Mouse (Mus musculus): ENCODE measurements around the gene Fbxo24.
A peak's percentile ranks its signal among the peaks of the same experiment; 100 is the strongest.

Fbxo24 gene

DNA sequence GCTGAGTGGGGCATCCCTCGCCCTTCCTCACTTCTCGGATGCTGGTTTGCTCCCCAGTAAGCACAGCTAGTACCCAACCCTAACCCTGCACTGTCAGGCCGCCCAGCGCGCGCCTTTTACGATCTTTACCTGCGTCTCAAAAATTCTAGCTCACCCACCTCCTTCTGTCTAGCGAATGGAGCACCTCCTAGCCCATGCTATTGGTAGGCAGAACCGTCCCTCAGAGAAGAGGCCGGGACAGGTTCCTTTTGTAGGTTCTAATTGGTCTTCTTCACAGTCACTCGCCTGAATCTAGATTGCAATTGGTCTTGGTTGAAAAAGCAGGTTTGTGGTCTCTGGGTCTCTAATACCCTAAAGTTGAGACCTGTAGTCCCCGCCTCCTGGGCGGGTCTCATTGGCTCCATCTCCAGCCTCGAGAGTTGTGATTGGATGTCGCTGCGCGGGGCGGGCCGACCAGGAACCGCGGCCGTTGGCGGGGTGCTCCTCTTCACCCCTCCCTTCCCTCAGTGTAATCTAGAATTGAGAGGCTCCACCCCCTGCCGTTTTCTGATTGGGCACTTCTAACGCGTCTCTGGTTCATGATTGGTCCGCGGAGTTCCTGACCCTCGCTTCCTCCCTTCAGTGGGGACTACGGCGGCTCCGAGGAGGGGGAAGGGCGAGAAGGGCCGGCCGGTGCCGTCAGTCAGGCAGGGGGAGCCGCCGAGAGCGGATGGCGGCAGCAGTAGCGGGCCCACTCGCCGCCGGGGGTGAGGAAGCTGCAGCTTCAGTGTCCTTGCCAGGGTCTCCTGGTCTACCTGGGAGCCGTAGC is at the start of gene Fbxo24, which contains the start of the genes Lrch4 and Gm20605:
TSS of gene Fbxo24 (minus strand) at position 505 of the 808 bp plus-strand sequence.
TSS of gene Lrch4 (plus strand) at position 624 of the 808 bp plus-strand sequence.
TSS of gene Gm20605 (plus strand) at position 678 of the 808 bp plus-strand sequence.
- peak; percentile 100 for DNase-seq

- peak; percentile 37 for DNase-seq
Measured at GRCm38 (mm10) chr5:137677859-137678258, 49.1 kb upstream of the Fbxo24 start.

DNA sequence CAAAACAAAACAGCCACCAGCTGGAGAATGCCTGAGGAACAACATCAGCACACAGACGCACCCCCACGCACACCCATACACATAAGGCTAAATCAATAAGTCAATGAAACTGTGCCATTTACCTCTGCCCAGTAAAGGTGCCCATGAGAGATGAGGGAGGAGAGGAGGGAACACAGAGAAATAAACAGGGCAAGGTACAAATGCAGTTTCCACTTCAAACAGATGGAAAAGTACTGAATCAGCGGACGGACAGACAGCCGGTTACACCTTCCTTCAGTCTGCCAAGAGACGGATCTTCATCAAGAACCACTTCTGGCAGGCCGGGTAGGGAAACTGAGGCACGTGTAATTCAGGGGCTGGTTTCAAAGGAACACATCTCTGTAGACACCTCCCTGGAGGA is 46.0 kb upstream of the Fbxo24 start:
- DNase-seq = no peak

GRCm38 (mm10) chr5:137673015-137673414 is 44.2 kb upstream of the Fbxo24 start:
- DNase-seq = no peak

DNA sequence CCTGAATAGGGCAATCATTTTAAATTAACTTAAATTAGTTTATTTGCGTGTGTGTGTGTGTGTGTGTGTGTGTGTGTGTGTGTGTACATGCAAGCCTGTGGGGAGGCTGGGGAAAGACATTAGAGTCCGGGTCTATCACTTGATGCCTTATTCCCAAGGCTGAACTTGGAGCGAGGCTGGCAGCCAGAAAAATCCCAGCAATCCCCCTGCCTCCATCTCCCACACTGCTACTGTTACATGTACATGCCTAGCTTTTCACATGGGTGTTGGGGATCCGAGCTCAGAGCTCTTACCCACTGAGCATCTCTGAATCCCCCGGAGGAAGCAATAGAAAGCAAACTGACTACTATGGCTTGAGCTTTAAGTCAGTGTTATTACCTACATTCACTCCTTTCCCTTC is 43.6 kb upstream of the Fbxo24 start:
- DNase-seq = no peak

DNA sequence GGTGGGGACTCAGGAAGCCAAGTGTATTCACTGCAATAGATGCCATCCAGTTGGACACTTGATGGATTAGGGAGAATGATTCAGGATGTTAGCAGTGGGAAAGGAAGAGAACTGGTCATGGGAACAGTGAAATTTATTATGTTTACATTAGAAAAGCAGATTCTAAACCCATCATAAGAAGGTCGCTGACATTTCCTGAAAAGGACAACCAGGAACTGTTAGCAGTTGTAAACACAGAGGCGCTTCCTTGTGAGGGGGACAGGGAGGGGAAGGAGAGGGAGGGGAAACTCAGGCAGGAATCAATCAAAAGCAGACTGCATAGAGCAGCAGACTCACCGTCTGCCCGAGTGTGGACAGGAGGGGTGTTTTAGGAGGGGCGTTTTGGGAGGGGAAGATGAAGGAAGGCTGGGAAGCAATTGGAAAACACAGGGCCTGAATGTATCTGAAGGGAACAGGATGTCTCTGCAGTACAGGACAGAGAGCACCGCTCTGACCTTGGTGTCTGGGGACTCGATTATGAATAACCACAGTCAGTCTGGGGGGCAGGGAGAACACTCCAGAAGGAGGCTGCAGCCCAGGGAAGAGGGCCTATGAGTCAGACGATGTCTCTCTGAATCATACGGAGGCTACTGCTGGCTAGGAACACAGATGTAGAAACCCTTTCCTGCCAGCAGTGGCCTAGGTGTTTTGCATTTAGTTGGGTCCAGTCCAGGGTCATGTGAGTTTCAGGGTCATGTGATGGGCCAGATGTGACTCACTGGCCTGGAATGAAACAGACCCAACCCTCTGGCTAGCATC is 42.8 kb upstream of the Fbxo24 start:
- DNase-seq = no peak

DNA sequence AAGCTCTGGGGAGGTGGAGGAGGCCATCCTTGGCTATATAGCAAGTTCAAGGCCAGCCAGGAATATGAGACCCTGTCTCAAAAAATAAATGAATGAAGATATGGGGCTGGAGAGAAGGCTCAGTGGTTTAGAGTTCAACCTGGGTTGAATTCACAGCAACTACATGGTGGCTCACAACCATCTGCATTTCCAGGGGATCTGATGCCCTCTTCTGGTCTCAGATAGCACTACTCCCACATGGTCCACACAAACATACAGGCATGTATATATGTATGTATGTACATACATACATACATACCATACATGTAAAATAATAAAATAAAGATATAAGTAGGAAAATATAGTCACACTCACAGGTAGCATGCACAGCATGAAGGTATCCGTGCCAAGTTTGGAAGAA is 41.4 kb upstream of the Fbxo24 start:
- no peak for DNase-seq

DNA sequence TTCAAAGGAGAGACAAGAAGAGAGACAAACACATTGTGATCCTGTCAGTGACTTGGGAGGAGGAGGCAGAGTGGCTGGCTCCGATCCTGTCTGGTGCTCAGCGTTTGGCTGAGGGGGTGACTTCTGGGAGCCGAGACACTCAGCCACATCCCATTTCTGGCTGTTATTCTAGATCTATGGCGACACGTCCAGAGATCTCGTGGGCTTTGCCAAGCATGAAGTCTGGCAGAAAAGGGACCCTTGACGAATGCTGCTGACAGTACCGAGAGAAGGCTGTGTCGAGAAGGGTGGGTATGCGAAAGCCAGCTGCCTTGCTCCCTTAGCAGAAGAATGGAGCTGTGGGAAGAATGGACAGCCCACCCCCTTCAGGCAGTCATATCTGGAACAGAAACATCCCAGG is 40.2 kb upstream of the Fbxo24 start:
- no peak for DNase-seq

GRCm38 (mm10) chr5:137663057-137663456 is 34.3 kb upstream of the Fbxo24 start:
- no peak for DNase-seq

- peak; percentile 37 for DNase-seq
Measured at GRCm38 (mm10) chr5:137660064-137660688, 31.4 kb upstream of the Fbxo24 start.

GRCm38 (mm10) chr5:137656977-137657376 is 28.2 kb upstream of the Fbxo24 start:
- peak; percentile 77 for DNase-seq

- no peak for DNase-seq
Measured at GRCm38 (mm10) chr5:137654746-137655145, 25.9 kb upstream of the Fbxo24 start.

DNA sequence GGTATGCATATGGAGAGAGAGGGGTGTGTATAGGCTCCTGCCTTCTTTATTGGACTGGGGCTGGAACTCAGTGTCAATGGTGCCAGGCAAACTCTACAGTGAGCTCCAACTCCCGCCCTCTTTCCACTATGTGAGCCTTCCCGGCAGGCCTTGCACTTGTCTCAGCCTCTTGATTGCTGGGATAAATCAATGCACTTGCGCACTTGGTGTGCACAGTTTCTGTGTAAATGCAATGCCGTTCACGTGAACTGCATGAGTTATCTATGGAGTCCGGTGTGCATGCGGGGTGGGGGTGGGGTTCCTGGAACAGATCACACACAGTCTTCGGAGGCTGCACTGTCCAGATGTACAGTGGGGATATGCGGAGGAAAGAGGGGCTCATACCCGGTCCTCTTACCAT is 24.6 kb upstream of the Fbxo24 start:
- DNase-seq = no peak

DNA sequence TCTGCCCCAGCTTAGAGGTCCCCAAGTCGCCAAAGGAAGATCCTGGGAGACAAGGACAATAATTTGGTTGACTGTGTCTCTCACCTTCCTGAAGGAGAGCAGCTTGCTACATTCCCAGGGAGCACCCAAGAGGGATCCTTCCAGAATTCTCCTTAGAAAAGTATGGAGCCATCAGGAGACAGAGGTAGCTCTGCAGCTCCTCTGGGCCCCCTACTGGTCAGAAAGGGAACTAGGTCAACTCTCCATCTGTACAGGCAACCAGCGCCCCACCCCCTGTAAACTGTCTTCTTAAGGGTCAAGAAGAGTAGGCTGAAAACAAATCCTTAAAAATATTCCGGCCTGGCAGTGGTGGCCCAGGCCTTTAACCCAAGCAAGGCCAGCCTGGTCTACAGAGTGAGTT is 23.7 kb upstream of the Fbxo24 start:
- DNase-seq = peak; percentile 52

GRCm38 (mm10) chr5:137649669-137650571 is 21.1 kb upstream of the Fbxo24 start:
- DNase-seq = no peak

- DNase-seq = no peak
Measured at GRCm38 (mm10) chr5:137649251-137649650, 20.4 kb upstream of the Fbxo24 start.

DNA sequence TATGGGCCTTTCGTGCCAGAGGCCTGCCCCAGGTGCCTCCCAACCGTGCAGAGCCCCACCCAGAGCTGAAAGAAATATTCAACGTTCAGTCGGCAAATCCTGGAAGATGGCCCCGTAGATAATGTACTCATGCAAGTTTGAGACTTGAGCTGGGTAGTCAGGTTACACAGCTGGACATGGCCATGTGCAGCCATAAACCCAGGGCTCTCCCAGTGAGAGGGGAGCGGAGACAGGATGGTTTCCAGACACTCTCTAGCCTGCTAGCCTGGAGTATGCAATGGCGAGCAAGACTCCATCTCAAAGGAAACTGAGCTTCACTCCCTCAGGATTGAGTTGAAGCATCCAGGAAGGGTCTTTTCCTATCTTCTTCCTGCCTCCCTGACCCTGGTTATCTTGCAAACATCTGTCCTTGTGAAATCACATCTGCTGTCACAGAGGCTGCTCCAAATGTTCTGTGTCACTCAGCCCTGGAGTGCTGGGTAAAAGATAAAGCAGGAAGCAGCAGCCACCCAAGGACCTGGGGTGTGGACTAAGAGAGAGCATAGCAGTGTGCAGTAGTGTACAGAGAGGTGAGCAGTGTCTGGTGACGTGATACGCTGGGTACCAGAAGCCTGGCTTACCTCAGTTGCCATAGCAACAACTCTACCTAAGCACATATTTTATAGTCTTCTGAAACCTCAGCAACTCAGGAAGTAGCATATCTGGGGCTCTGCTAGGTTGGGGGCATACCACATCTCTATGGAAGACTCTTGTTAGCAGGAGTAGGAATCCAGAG is 19.2 kb upstream of the Fbxo24 start:
- no peak for DNase-seq

DNA sequence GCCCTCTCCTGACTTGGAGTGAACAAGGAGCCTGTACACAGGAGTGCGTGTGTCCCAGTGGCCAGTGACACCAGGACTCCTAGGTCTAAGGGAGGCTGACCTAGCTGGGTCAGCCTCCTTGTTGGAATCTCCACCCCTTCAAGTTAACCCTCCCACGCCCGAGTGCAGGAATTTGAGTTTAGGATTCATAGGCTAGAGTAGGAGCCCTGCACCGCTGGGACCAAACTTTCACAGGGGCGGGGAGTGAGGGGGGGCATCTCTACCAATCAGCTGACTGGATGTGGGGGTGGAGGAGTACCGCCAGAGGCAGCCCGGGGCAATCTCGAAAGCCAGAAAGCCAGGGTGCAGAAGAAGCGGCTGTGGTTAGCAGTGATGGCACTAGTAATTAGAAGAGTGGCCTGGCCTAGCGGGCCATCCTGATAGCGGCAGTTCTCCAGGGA is 16.9 kb upstream of the Fbxo24 start, which contains the start of gene Irs3:
TSS of gene Irs3 (minus strand) at position 63 of the 440 bp plus-strand sequence.
- no peak for DNase-seq

GRCm38 (mm10) chr5:137645091-137645651 is 16.4 kb upstream of the Fbxo24 start:
- no peak for DNase-seq

- DNase-seq = no peak
Measured at GRCm38 (mm10) chr5:137644484-137644883, 15.7 kb upstream of the Fbxo24 start.

DNA sequence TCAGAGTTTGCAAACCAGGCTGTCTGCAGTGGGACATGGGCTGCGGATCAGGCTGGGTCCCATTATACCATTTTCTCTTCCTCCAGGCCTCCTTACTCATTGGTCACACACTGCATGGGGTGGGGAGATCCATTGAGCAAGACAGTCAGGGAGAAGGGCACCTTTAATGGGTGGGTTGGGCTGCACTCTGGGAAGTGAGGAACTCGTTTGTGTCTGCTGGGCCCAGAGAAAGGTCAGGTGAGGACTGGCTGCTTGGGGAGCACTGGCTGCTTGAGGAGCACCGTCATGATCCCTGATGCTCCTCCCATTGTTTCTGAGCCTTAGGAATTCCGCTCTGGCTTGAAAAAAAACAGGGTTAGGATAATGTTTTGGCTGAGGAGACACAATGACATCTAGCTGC is 14.1 kb upstream of the Fbxo24 start:
- DNase-seq = no peak
